Mouse (Mus musculus) CD4-positive naive resting alpha-beta T cell, adult 76 days (primary cell): ENCODE data around the gene Adrm1. TPM values are rescaled to one million over a fixed set of nuclear protein-coding genes. Genes with fewer than 3 reads are reported as not detected.

Experiments
- total RNA-seq: library from RNA; stranded (reverse); gene quantifications from one replicate; pipeline ENCODE4 v1.2.4, GENCODE M21; 2023

Adrm1 gene
- 129 TPM for total RNA-seq

GRCm38 (mm10) chr2:180170806-180171521, at the start of gene Adrm1:
Adrm1 (plus strand) TSS chr2:180171485.

Other genes with a start within 250 kb of the Adrm1 start
- 38.7 TPM for gene Taf4, start 194.8 kb upstream of the Adrm1 start, total RNA-seq
- 39.2 TPM for gene Lsm14b, start 146.5 kb upstream of the Adrm1 start, total RNA-seq
- 120 TPM for gene Psma7, start 129.1 kb upstream of the Adrm1 start, total RNA-seq
- gene Ss18l1, start 129.0 kb upstream of the Adrm1 start, total RNA-seq = 5.3 TPM
- gene Mtg2, start 100.9 kb upstream of the Adrm1 start, total RNA-seq = 17.5 TPM
- gene Hrh3, start 67.0 kb upstream of the Adrm1 start, total RNA-seq = not detected
- gene Osbpl2, start 52.2 kb upstream of the Adrm1 start, total RNA-seq = 31.1 TPM
- gene Lama5, start 54.4 kb downstream of the Adrm1 start, total RNA-seq = 0.29 TPM
- 2,699 TPM for gene Rps21, start 85.9 kb downstream of the Adrm1 start, total RNA-seq
- 41.6 TPM for gene Cables2, start 102.0 kb downstream of the Adrm1 start, total RNA-seq
- gene Rbbp8nl, start 118.4 kb downstream of the Adrm1 start, total RNA-seq = not detected
- gene Gata5, start 163.2 kb downstream of the Adrm1 start, total RNA-seq = not detected